Mouse (Mus musculus): ENCODE measurements around the gene Cryzl2. TPM values are rescaled to one million over a fixed set of nuclear protein-coding genes. Genes with fewer than 3 reads are reported as not detected.

Cryzl2 gene
- polyA plus RNA-seq, 1 experiment from 2014 or later: 10.9 TPM

- 92% methylated on average over 3 of the region's 3 CpGs for WGBS
- Histone ChIP-seq H3K9me3 (ENCODE audit: control insufficient read depth, low read length) (no peaks in the 10 kb centered on the region), H3K4me3 (ENCODE audit: low read depth, low read length) (no peak overlapping the region), H3K9ac (ENCODE audit: low read depth, low read length) (no peak overlapping the region), H3K4me2 (peak overlapping the region; percentile 84; the same call in 1 of the 2 replicates), H3K27ac (ENCODE audit: low read depth, low read length) (no peak overlapping the region), H3K4me1 (replicated peaks; ENCODE audit: control insufficient read depth, insufficient read depth, low read length) (0 out of 2 replicates have a peak, but pooled peaks cover 3% of the 10 kb centered on the region), H3K36me3 (ENCODE audit: control insufficient read depth, insufficient read depth, low read length) (no peaks in the 10 kb centered on the region), H3K27me3 (replicated peaks; ENCODE audit: control insufficient read depth, insufficient read depth, low read length) (no peaks in the 10 kb centered on the region)
- ATAC-seq (replicated peaks; ENCODE audit: low FRiP score) (no peak), DNase-seq (ENCODE audit: low spot score) (no peak)
Measured at GRCm38 (mm10) chr1:157457789-157458188, 588 bp upstream of the Cryzl2 start.

GRCm38 (mm10) chr1:157459904-157460303 is 1.5 kb downstream of the Cryzl2 start:
- Histone ChIP-seq H3K4me3 (ENCODE audit: low read depth, low read length) (no peak overlapping the region), H3K9me3 (ENCODE audit: control insufficient read depth, low read length) (no peaks in the 10 kb centered on the region), H3K9ac (ENCODE audit: low read depth, low read length) (no peak overlapping the region), H3K27ac (ENCODE audit: low read depth, low read length) (no peak overlapping the region), H3K27me3 (replicated peaks; ENCODE audit: control insufficient read depth, insufficient read depth, low read length) (no peaks in the 10 kb centered on the region), H3K36me3 (ENCODE audit: control insufficient read depth, insufficient read depth, low read length) (no peaks in the 10 kb centered on the region), H3K4me2 (no peak overlapping the region), H3K4me1 (replicated peaks; ENCODE audit: control insufficient read depth, insufficient read depth, low read length) (0 out of 2 replicates have a peak, but pooled peaks cover 3% of the 10 kb centered on the region)
- WGBS: 80% methylated on average over 5 of the region's 5 CpGs
- ATAC-seq (replicated peaks; ENCODE audit: low FRiP score): no peak
- DNase-seq (ENCODE audit: low spot score): no peak

GRCm38 (mm10) chr1:157461276-157461675 is 2.9 kb downstream of the Cryzl2 start:
- H3K9ac ChIP-seq (ENCODE audit: low read depth, low read length): no peak overlapping the region
- H3K36me3 ChIP-seq (ENCODE audit: control insufficient read depth, insufficient read depth, low read length): no peaks in the 10 kb centered on the region
- no peak overlapping the region for H3K4me3 ChIP-seq (ENCODE audit: low read depth, low read length)
- no peak for ATAC-seq (replicated peaks; ENCODE audit: low FRiP score)
- no peak for DNase-seq (ENCODE audit: low spot score)
- no peak overlapping the region for H3K27ac ChIP-seq (ENCODE audit: low read depth, low read length)
- 0 out of 2 replicates have a peak, but pooled peaks cover 3% of the 10 kb centered on the region for H3K4me1 ChIP-seq (replicated peaks; ENCODE audit: control insufficient read depth, insufficient read depth, low read length)
- WGBS: 91% methylated on average over 5 of the region's 5 CpGs
- no peaks in the 10 kb centered on the region for H3K9me3 ChIP-seq (ENCODE audit: control insufficient read depth, low read length)
- no peaks in the 10 kb centered on the region for H3K27me3 ChIP-seq (replicated peaks; ENCODE audit: control insufficient read depth, insufficient read depth, low read length)
- H3K4me2 ChIP-seq: no peak overlapping the region

GRCm38 (mm10) chr1:157462336-157462735 is 4.0 kb downstream of the Cryzl2 start:
- no peak overlapping the region for H3K4me3 ChIP-seq (ENCODE audit: low read depth, low read length)
- no peak overlapping the region for H3K4me2 ChIP-seq
- H3K36me3 ChIP-seq (ENCODE audit: control insufficient read depth, insufficient read depth, low read length): no peaks in the 10 kb centered on the region
- H3K27ac ChIP-seq (ENCODE audit: low read depth, low read length): no peak overlapping the region
- DNase-seq (ENCODE audit: low spot score): no peak
- H3K9me3 ChIP-seq (ENCODE audit: control insufficient read depth, low read length): no peaks in the 10 kb centered on the region
- no peaks in the 10 kb centered on the region for H3K27me3 ChIP-seq (replicated peaks; ENCODE audit: control insufficient read depth, insufficient read depth, low read length)
- 64% methylated on average over 3 of the region's 3 CpGs for WGBS
- no peak for ATAC-seq (replicated peaks; ENCODE audit: low FRiP score)
- 0 out of 2 replicates have a peak, but pooled peaks cover 3% of the 10 kb centered on the region for H3K4me1 ChIP-seq (replicated peaks; ENCODE audit: control insufficient read depth, insufficient read depth, low read length)
- H3K9ac ChIP-seq (ENCODE audit: low read depth, low read length): no peak overlapping the region

GRCm38 (mm10) chr1:157465194-157465593 is 6.8 kb downstream of the Cryzl2 start:
- no peaks in the 10 kb centered on the region for H3K36me3 ChIP-seq (ENCODE audit: control insufficient read depth, insufficient read depth, low read length)
- H3K27ac ChIP-seq (ENCODE audit: low read depth, low read length): no peak overlapping the region
- 73% methylated on average over 3 of the region's 3 CpGs for WGBS
- no peaks in the 10 kb centered on the region for H3K4me1 ChIP-seq (replicated peaks; ENCODE audit: control insufficient read depth, insufficient read depth, low read length)
- no peak for DNase-seq (ENCODE audit: low spot score)
- ATAC-seq (replicated peaks; ENCODE audit: low FRiP score): no peak
- H3K27me3 ChIP-seq (replicated peaks; ENCODE audit: control insufficient read depth, insufficient read depth, low read length): no peaks in the 10 kb centered on the region
- no peaks in the 10 kb centered on the region for H3K9me3 ChIP-seq (ENCODE audit: control insufficient read depth, low read length)
- no peak overlapping the region for H3K9ac ChIP-seq (ENCODE audit: low read depth, low read length)
- no peak overlapping the region for H3K4me3 ChIP-seq (ENCODE audit: low read depth, low read length)
- H3K4me2 ChIP-seq: no peak overlapping the region

GRCm38 (mm10) chr1:157467866-157468265 is 9.5 kb downstream of the Cryzl2 start:
- no peaks in the 10 kb centered on the region for H3K4me1 ChIP-seq (replicated peaks; ENCODE audit: control insufficient read depth, insufficient read depth, low read length)
- no peaks in the 10 kb centered on the region for H3K36me3 ChIP-seq (ENCODE audit: control insufficient read depth, insufficient read depth, low read length)
- ATAC-seq (replicated peaks; ENCODE audit: low FRiP score) (no peak), DNase-seq (ENCODE audit: low spot score) (no peak)
- H3K27ac ChIP-seq (ENCODE audit: low read depth, low read length): no peak overlapping the region
- no peaks in the 10 kb centered on the region for H3K27me3 ChIP-seq (replicated peaks; ENCODE audit: control insufficient read depth, insufficient read depth, low read length)
- 93% methylated on average over 8 of the region's 8 CpGs for WGBS
- H3K9ac ChIP-seq (ENCODE audit: low read depth, low read length): no peak overlapping the region
- H3K4me3 ChIP-seq (ENCODE audit: low read depth, low read length): no peak overlapping the region
- H3K4me2 ChIP-seq: no peak overlapping the region
- no peaks in the 10 kb centered on the region for H3K9me3 ChIP-seq (ENCODE audit: control insufficient read depth, low read length)

GRCm38 (mm10) chr1:157470761-157471386 is 12.5 kb downstream of the Cryzl2 start:
- WGBS: 90% methylated on average over 9 of the region's 9 CpGs
- H3K27ac ChIP-seq (ENCODE audit: low read depth, low read length): no peak overlapping the region
- no peak overlapping the region for H3K4me3 ChIP-seq (ENCODE audit: low read depth, low read length)
- H3K36me3 ChIP-seq (ENCODE audit: control insufficient read depth, insufficient read depth, low read length): no peaks in the 10 kb centered on the region
- H3K4me1 ChIP-seq (replicated peaks; ENCODE audit: control insufficient read depth, insufficient read depth, low read length): no peaks in the 10 kb centered on the region
- no peaks in the 10 kb centered on the region for H3K9me3 ChIP-seq (ENCODE audit: control insufficient read depth, low read length)
- H3K4me2 ChIP-seq: no peak overlapping the region
- ATAC-seq (replicated peaks; ENCODE audit: low FRiP score) (no peak), DNase-seq (ENCODE audit: low spot score) (no peak)
- H3K27me3 ChIP-seq (replicated peaks; ENCODE audit: control insufficient read depth, insufficient read depth, low read length): no peaks in the 10 kb centered on the region
- no peak overlapping the region for H3K9ac ChIP-seq (ENCODE audit: low read depth, low read length)

- DNase-seq (ENCODE audit: low spot score) (no peak), ATAC-seq (replicated peaks; ENCODE audit: low FRiP score) (no peak)
- Histone ChIP-seq H3K27ac (ENCODE audit: low read depth, low read length) (no peak overlapping the region), H3K4me1 (replicated peaks; ENCODE audit: control insufficient read depth, insufficient read depth, low read length) (no peaks in the 10 kb centered on the region), H3K4me2 (no peak overlapping the region), H3K9ac (ENCODE audit: low read depth, low read length) (no peak overlapping the region), H3K9me3 (ENCODE audit: control insufficient read depth, low read length) (no peaks in the 10 kb centered on the region), H3K36me3 (ENCODE audit: control insufficient read depth, insufficient read depth, low read length) (no peaks in the 10 kb centered on the region), H3K4me3 (ENCODE audit: low read depth, low read length) (no peak overlapping the region), H3K27me3 (replicated peaks; ENCODE audit: control insufficient read depth, insufficient read depth, low read length) (no peaks in the 10 kb centered on the region)
- WGBS: 90% methylated on average over 7 of the region's 7 CpGs
Measured at GRCm38 (mm10) chr1:157472716-157473115, 14.3 kb downstream of the Cryzl2 start.

- H3K4me3 ChIP-seq (ENCODE audit: low read depth, low read length): no peak overlapping the region
- ATAC-seq (replicated peaks; ENCODE audit: low FRiP score): no peak
- DNase-seq (ENCODE audit: low spot score): no peak
- H3K27me3 ChIP-seq (replicated peaks; ENCODE audit: control insufficient read depth, insufficient read depth, low read length): no peaks in the 10 kb centered on the region
- H3K4me2 ChIP-seq: no peak overlapping the region
- H3K9me3 ChIP-seq (ENCODE audit: control insufficient read depth, low read length): no peaks in the 10 kb centered on the region
- no peak overlapping the region for H3K27ac ChIP-seq (ENCODE audit: low read depth, low read length)
- 80% methylated on average over 8 of the region's 8 CpGs for WGBS
- H3K9ac ChIP-seq (ENCODE audit: low read depth, low read length): no peak overlapping the region
- H3K36me3 ChIP-seq (ENCODE audit: control insufficient read depth, insufficient read depth, low read length): no peaks in the 10 kb centered on the region
- H3K4me1 ChIP-seq (replicated peaks; ENCODE audit: control insufficient read depth, insufficient read depth, low read length): no peaks in the 10 kb centered on the region
Measured at GRCm38 (mm10) chr1:157474865-157475264, 16.5 kb downstream of the Cryzl2 start.

All from liver, embryonic 11.5 days (tissue).